Mouse (Mus musculus) embryonic facial prominence, embryonic 11.5 days (tissue): ENCODE measurements around the gene Dcaf8. TPM values are rescaled to one million over a fixed set of nuclear protein-coding genes. Genes with fewer than 3 reads are reported as not detected.
A peak's percentile ranks its signal among the peaks of the same experiment; 100 is the strongest.
"Not testable (repeated sequence)": the region's sequence is repeated elsewhere in the genome, so short reads cannot be mapped to it uniquely, and the experiment has no call there.

Experiments used
- ATAC-seq: fragments of 200-750 bp; cut with Nextera tagmentation; replicated peaks from 2 replicates; pipeline ENCODE4 v1.8.0; 2017; ENCODE audit warnings: low read depth; ENCODE audit not compliant: insufficient number of reproducible peaks, low FRiP score, low TSS enrichment
- DNase-seq: peaks from one replicate; pipeline ENCODE4 v3.0.0-alpha.2; 2015; ENCODE audit warnings: low spot score
- H3K27ac ChIP-seq: fragments of 300-500 bp; sonication (generic); replicated peaks from 2 replicates; pipeline ENCODE4 v1.5.1; 2014; ENCODE audit warnings: mild to moderate bottlenecking, low read depth, low read length, control low read depth
- H3K27me3 ChIP-seq: fragments of 300-500 bp; sonication (generic); 2 replicates; pipeline ENCODE4 v1.6.1; 2014; ENCODE audit warnings: mild to moderate bottlenecking, low read length, moderate library complexity, mixed read lengths; ENCODE audit not compliant: control insufficient read depth, insufficient read depth
- H3K36me3 ChIP-seq: fragments of 300-500 bp; sonication (generic); replicated peaks from 2 replicates; pipeline ENCODE4 v1.6.1; 2014; ENCODE audit warnings: low read depth, mild to moderate bottlenecking, low read length, moderate library complexity, mixed read lengths; ENCODE audit not compliant: control insufficient read depth, insufficient read depth
- H3K4me1 ChIP-seq: fragments of 300-500 bp; sonication (generic); 2 replicates; pipeline ENCODE4 v1.6.1; 2014; ENCODE audit warnings: low read length, mixed read lengths; ENCODE audit not compliant: control insufficient read depth, insufficient read depth
- H3K4me2 ChIP-seq: fragments of 300-500 bp; sonication (generic); 2 replicates; pipeline ENCODE4 v1.6.1; 2014; ENCODE audit warnings: low read depth, mild to moderate bottlenecking, control low read depth, low read length, moderate library complexity
- H3K4me3 ChIP-seq: fragments of 300-500 bp; sonication (generic); 2 replicates; pipeline ENCODE4 v1.5.1; 2014; ENCODE audit warnings: low read depth, low read length, control low read depth
- H3K9ac ChIP-seq: fragments of 300-500 bp; sonication (generic); replicated peaks from 2 replicates; pipeline ENCODE4 v1.6.1; 2014; ENCODE audit warnings: mild to moderate bottlenecking, control low read depth, low read length
- H3K9me3 ChIP-seq: fragments of 300-500 bp; sonication (generic); replicated peaks from 2 replicates; pipeline ENCODE4 v1.6.1; 2016; ENCODE audit warnings: mild to moderate bottlenecking, low read length, inconsistent platforms, mixed read lengths; ENCODE audit not compliant: control insufficient read depth
- WGBS: fragments of 180-500 bp; shearing (Covaris S2); extraction: QIAGEN DNeasy Blood & Tissue Kit; methylation state at CpG from one replicate; pipeline ENCODE4 v1.1.7; 2014; 5-methylcytosine and 5-hydroxymethylcytosine counted together
- polyA plus RNA-seq: library from polyadenylated mRNA; unstranded; fragments of >200 nt; fragmentation: Nextera tagmentation; extraction: Ambion mirVana; gene quantifications from 2 replicates; pipeline ENCODE4 v1.2.1, GENCODE M21; 2014

Gene Dcaf8
- polyA plus RNA-seq, 1 experiment from 2014 or later = 103 TPM

DNA sequence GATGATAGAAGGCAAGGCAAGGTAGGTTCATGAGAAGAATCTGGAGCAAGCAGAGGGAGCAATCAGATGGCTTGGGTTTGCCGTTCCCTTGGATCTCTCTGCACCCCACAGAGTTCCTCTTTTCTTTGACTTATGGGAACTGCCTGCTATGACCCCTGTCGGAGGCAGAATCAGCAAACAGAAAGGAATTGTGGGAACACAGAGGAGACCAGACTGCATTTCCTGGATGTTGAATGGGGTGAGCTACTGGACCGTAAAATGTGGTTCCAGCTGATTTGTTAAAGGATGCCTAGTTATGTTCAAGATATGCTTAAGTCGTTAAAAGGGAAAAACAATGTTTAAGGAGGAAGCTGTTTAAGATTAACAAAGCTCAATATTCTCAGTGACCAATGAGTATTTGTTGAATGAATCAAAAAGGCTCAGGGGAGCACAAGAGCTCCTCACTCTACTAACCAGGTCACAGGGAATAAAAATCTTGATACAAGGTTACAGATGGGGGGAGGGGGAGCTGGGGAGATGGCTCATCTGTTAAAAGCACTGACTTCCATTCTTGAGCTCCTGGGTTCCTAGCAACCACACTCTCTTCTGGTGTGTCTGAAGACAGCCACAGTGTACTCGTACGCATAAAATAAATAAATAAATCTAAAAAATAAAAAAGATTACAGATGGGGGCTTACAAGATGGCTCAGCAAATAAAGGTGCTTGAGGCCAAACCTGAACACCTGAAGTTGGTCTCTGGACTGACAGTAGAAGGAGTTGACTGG is 93.2 kb downstream of the Dcaf8 start:
- WGBS = 57% methylated on average over 6 of the region's 6 CpGs
- H3K9me3 ChIP-seq = no peaks in the 10 kb centered on the region
- no peak overlapping the region for H3K9ac ChIP-seq
- no peaks in the 10 kb centered on the region for H3K4me1 ChIP-seq
- H3K4me3 ChIP-seq = no peak overlapping the region
- DNase-seq (no peak), ATAC-seq (no peak)
- H3K4me2 ChIP-seq = no peak overlapping the region
- H3K36me3 ChIP-seq = no peaks in the 10 kb centered on the region
- no peak overlapping the region for H3K27ac ChIP-seq
- peaks cover 2% of the 10 kb centered on the region; the same call in 1 of the 2 replicates for H3K27me3 ChIP-seq

DNA sequence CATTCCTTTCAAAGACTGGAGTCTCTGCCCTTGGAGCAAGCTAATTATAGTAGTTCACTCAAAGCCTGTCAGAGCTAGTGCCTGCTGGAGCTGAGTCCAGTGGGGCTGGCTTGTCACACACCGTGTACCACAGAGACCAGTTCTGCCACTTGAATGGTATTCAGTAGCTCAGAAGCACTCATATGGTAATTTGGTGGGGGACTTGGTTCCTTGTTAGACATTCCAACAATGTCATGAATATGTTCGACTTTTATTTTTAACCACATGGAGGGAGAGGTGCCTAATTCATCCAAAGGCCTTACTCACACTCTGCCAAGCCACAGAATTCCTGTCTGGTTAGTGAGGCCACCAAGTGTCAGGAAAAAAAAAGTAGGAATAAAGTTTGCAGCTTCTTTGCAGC is 94.5 kb downstream of the Dcaf8 start:
- H3K9ac ChIP-seq = no peak overlapping the region
- ATAC-seq = 0 out of 2 replicates have a peak, but pooled peaks have one; percentile 40
- peak; percentile 22 for DNase-seq
- no peak overlapping the region for H3K4me3 ChIP-seq
- H3K4me1 ChIP-seq = no peaks in the 10 kb centered on the region
- H3K4me2 ChIP-seq = no peak overlapping the region
- no peaks in the 10 kb centered on the region for H3K36me3 ChIP-seq
- H3K27ac ChIP-seq = no peak overlapping the region
- H3K9me3 ChIP-seq = no peaks in the 10 kb centered on the region
- H3K27me3 ChIP-seq = peaks cover 2% of the 10 kb centered on the region; the same call in 1 of the 2 replicates
- 48% methylated on average over 2 of the region's 2 CpGs for WGBS

DNA sequence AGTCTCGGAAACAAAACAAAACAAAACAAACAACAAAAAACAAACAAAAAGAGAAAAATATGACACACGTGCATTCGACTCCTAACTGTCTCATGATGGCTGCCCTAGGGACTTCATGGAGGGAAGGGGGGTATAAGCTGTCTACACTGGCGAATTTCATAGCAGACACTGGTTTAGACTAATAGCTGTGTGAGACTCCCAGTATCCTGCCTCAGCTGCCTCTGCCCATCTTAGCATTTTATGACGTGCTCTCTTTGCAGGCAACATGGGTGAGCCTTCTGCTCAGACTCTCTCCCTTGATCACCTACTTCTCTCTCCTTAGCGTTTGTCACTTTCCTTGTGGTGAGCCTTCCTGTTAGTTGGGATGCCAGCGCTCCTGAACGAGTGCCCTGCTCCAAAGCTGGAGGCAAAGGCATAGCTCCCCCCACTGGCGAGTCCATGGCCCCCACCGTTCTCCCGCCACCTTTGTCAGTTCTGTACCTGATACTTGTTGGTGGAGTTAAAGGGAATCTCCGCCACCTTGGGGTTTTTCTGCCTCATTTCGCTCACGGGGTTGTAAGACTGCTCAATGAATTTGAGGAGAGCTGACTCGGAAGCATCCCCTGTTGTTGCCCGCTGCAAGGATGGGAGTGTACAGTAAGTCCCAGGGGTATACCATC is 95.8 kb downstream of the Dcaf8 start:
- Histone ChIP-seq H3K4me2 (no peak overlapping the region; the same call in 1 of the 2 replicates), H3K27ac (no peak overlapping the region), H3K4me3 (no peak overlapping the region), H3K9ac (no peak overlapping the region), H3K9me3 (no peaks in the 10 kb centered on the region), H3K27me3 (peaks cover 2% of the 10 kb centered on the region; the same call in 1 of the 2 replicates), H3K36me3 (no peaks in the 10 kb centered on the region), H3K4me1 (no peaks in the 10 kb centered on the region)
- DNase-seq (peak; percentile 26), ATAC-seq (no peak)
- 21% methylated on average over 16 of the region's 16 CpGs for WGBS

DNA sequence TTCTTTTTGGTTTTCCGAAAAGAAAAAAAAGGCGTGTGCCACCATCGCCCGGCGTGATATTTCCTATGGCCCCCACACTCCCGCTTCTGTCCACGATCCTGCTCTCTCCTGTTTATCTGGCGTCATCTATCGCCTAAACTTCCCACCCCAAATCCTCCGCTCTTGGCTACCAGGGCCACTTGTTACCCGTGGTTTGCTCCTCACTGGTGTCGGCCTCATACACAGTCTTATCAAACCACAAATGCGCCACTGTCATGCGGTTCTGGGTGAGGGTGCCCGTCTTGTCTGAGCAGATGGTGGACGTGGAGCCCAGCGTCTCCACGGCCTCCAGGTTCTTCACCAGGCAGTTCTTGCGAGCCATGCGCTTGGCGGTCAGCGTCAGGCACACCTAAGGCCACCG is 96.8 kb downstream of the Dcaf8 start:
- not testable (repeated sequence) for H3K9ac ChIP-seq, H3K4me1 ChIP-seq, H3K36me3 ChIP-seq, DNase-seq, H3K9me3 ChIP-seq, H3K27ac ChIP-seq, H3K27me3 ChIP-seq, H3K4me2 ChIP-seq, ATAC-seq, H3K4me3 ChIP-seq
- WGBS = 40% methylated on average over 23 of the region's 23 CpGs

Other genes starting within 250 kb of the Dcaf8 start
- not detected in 2 replicates for gene Slamf6, start 230.6 kb upstream of the Dcaf8 start, polyA plus RNA-seq
- gene Vangl2, start 119.6 kb upstream of the Dcaf8 start, polyA plus RNA-seq = 25.3 and 28.6 TPM in 2 replicates
- 4.6 and 6.5 TPM in 2 replicates for gene Nhlh1, start 90.5 kb upstream of the Dcaf8 start, polyA plus RNA-seq
- 185 and 186 TPM in 2 replicates for gene Copa, start 65.6 kb upstream of the Dcaf8 start, polyA plus RNA-seq
- 85.6 and 89.2 TPM in 2 replicates for gene Ncstn, start 65.3 kb upstream of the Dcaf8 start, polyA plus RNA-seq
- 153 and 155 TPM in 2 replicates for gene Pex19, start 21.3 kb upstream of the Dcaf8 start, polyA plus RNA-seq
- 121 and 123 TPM in 2 replicates for gene Pea15a, start 58.7 kb downstream of the Dcaf8 start, polyA plus RNA-seq
- 1.7 and 2.3 TPM in 2 replicates for gene Casq1, start 71.8 kb downstream of the Dcaf8 start, polyA plus RNA-seq
- gene Atp1a4, start 110.3 kb downstream of the Dcaf8 start, polyA plus RNA-seq = not detected in 2 replicates
- 30.1 and 36.7 TPM in 2 replicates for gene Igsf8, start 113.6 kb downstream of the Dcaf8 start, polyA plus RNA-seq
- gene Atp1a2, start 150.0 kb downstream of the Dcaf8 start, polyA plus RNA-seq = 0.60 and 0.65 TPM in 2 replicates
- 0.54 and 0.65 TPM in 2 replicates for gene Kcnj9, start 181.2 kb downstream of the Dcaf8 start, polyA plus RNA-seq
- 0.07 and 0.11 TPM in 2 replicates for gene Kcnj10, start 193.1 kb downstream of the Dcaf8 start, polyA plus RNA-seq
- 11.4 and 12.3 TPM in 2 replicates for gene Pigm, start 228.5 kb downstream of the Dcaf8 start, polyA plus RNA-seq